Comparison of ENCODE assay signal across 10 mouse cellular contexts in genomic region chr7:84152821-84153220, GRCm38 (mm10). TPM values are rescaled to one million over a fixed set of nuclear protein-coding genes. Genes with fewer than 3 reads are reported as not detected.
DNase-seq lines count a peak whose midpoint lies in the region; ATAC-seq and TF ChIP-seq lines count a peak whose summit lies in the region.
"Had no signal": no experiment of that assay in that cellular context is flagged by ENCODE, and none has a peak within 500 bp of the region (broad histone marks: within the 10 kb centered on the region; RNA-seq: fewer than 3 reads in every experiment).

No protein-coding gene starts in this region.

- H3K4me1 ChIP-seq in heart, embryonic 14.5 days (ENCODE audit: control insufficient read depth in 2 of 2, insufficient read depth in 2 of 2, low read length in 2 of 2): peaks cover 5 to 22% of the 10 kb centered on the region in 2 experiments
- peaks cover 12% of the 10 kb centered on the region for H3K4me1 ChIP-seq in stomach, embryonic 14.5 days (ENCODE audit: control insufficient read depth, insufficient read depth, low read length)
- H3K4me1 ChIP-seq in stomach, postnatal 0 days (replicated peaks; ENCODE audit: control insufficient read depth, insufficient read depth): no peaks in the 10 kb centered on the region; the same call in 1 of the 2 replicates
- H3K4me1 ChIP-seq in limb, embryonic 12.5 days (replicated peaks): peaks cover 20% of the 10 kb centered on the region
- peaks cover 21% of the 10 kb centered on the region for H3K4me1 ChIP-seq in stomach, embryonic 16.5 days (ENCODE audit: control insufficient read depth, insufficient read depth, low read length)

- DNase-seq in heart, adult 8-10 months (ENCODE audit: low spot score): no peak
- DNase-seq in stomach, postnatal 0 days (ENCODE audit: low spot score): no peak
- no peak for DNase-seq in layer of hippocampus, adult 9-10 months (ENCODE audit: low spot score)
- no peak for DNase-seq in thymus, postnatal 0 days (ENCODE audit: low spot score)
- DNase-seq: layer of hippocampus, postnatal 36 days; thymus, adult 2 months had no signal

- H3K9me3 ChIP-seq in heart, embryonic 14.5 days (ENCODE audit: control insufficient read depth, low read length): no peaks in the 10 kb centered on the region
- H3K9me3 ChIP-seq in stomach, embryonic 14.5 days (ENCODE audit: control insufficient read depth, low read depth, low read length): no peaks in the 10 kb centered on the region
- H3K9me3 ChIP-seq in stomach, postnatal 0 days (ENCODE audit: control insufficient read depth, low read length): no peaks in the 10 kb centered on the region
- no peaks in the 10 kb centered on the region for H3K9me3 ChIP-seq in limb, embryonic 12.5 days
- no peaks in the 10 kb centered on the region for H3K9me3 ChIP-seq in stomach, embryonic 16.5 days (replicated peaks; ENCODE audit: control insufficient read depth, low read length)

- no peak for ATAC-seq in heart, embryonic 14.5 days (ENCODE audit: insufficient number of reproducible peaks, insufficient read depth, low FRiP score, low read depth)
- ATAC-seq in stomach, embryonic 14.5 days (ENCODE audit: insufficient number of reproducible peaks, insufficient read depth, low FRiP score, low read depth): no peak
- no peak for ATAC-seq in stomach, postnatal 0 days (ENCODE audit: low FRiP score, low TSS enrichment)
- ATAC-seq in limb, embryonic 12.5 days (ENCODE audit: insufficient number of reproducible peaks, insufficient read depth, low FRiP score, low TSS enrichment, low read depth): no peak
- ATAC-seq in stomach, embryonic 16.5 days (ENCODE audit: insufficient read depth, low FRiP score): no peak

- H3K4me2 ChIP-seq in heart, embryonic 14.5 days (ENCODE audit: low read length): peak overlapping the region; percentile 78
- peak overlapping the region; percentile 40; the same call in 1 of the 2 replicates for H3K4me2 ChIP-seq in stomach, embryonic 14.5 days (replicated peaks; ENCODE audit: low read depth, low read length)
- H3K4me2 ChIP-seq in stomach, postnatal 0 days (replicated peaks; ENCODE audit: low read depth): no peak overlapping the region
- peak overlapping the region; percentile 93; the same call in 1 of the 2 replicates for H3K4me2 ChIP-seq in limb, embryonic 12.5 days
- H3K4me2 ChIP-seq in stomach, embryonic 16.5 days (ENCODE audit: low read depth, low read length): peak overlapping the region; percentile 56; the same call in 1 of the 2 replicates

- no peak overlapping the region; a peak in 1 of 4 replicates for H3K4me3 ChIP-seq in heart, embryonic 14.5 days (ENCODE audit: control insufficient read depth in 1 of 2, insufficient read depth in 1 of 2, low read depth in 1 of 2, low read length in 2 of 2)
- no peak overlapping the region for H3K4me3 ChIP-seq in stomach, embryonic 14.5 days (ENCODE audit: low read depth, low read length)
- H3K4me3 ChIP-seq in stomach, postnatal 0 days (ENCODE audit: low read depth, low read length): no peak overlapping the region
- H3K4me3 ChIP-seq in limb, embryonic 12.5 days (replicated peaks): no peak overlapping the region
- H3K4me3 ChIP-seq in stomach, embryonic 16.5 days (replicated peaks; ENCODE audit: low read length): peak overlapping the region; percentile 65; the same call in 1 of the 2 replicates

- H3K27ac ChIP-seq in heart, embryonic 14.5 days (replicated peaks in 1 of 2; ENCODE audit: control insufficient read depth in 1 of 2, insufficient read depth in 1 of 2, low read depth in 2 of 2, low read length in 2 of 2): no peak overlapping the region
- H3K27ac ChIP-seq in stomach, embryonic 14.5 days (ENCODE audit: low read length): no peak overlapping the region
- H3K27ac ChIP-seq in stomach, postnatal 0 days (replicated peaks): no peak overlapping the region
- no peak overlapping the region for H3K27ac ChIP-seq in limb, embryonic 12.5 days
- H3K27ac ChIP-seq in stomach, embryonic 16.5 days (ENCODE audit: low read length): no peak overlapping the region

- no peak overlapping the region for H3K9ac ChIP-seq in heart, embryonic 14.5 days (ENCODE audit: low read length)
- H3K9ac ChIP-seq in stomach, embryonic 14.5 days (replicated peaks; ENCODE audit: low read depth, low read length): no peak overlapping the region
- no peak overlapping the region for H3K9ac ChIP-seq in stomach, postnatal 0 days (ENCODE audit: low read length)
- no peak overlapping the region for H3K9ac ChIP-seq in limb, embryonic 12.5 days (replicated peaks)
- no peak overlapping the region for H3K9ac ChIP-seq in stomach, embryonic 16.5 days (ENCODE audit: low read length)

- peaks cover 5% of the 10 kb centered on the region; the same call in 1 of the 2 replicates for H3K36me3 ChIP-seq in heart, embryonic 14.5 days (ENCODE audit: control insufficient read depth, insufficient read depth, low read length)
- no peaks in the 10 kb centered on the region for H3K36me3 ChIP-seq in stomach, embryonic 14.5 days (ENCODE audit: control insufficient read depth, insufficient read depth, low read length)
- H3K36me3 ChIP-seq in stomach, postnatal 0 days (ENCODE audit: control insufficient read depth, insufficient read depth, low read length): no peaks in the 10 kb centered on the region
- 0 out of 2 replicates have a peak, but pooled peaks cover 7% of the 10 kb centered on the region for H3K36me3 ChIP-seq in limb, embryonic 12.5 days
- H3K36me3 ChIP-seq in stomach, embryonic 16.5 days (ENCODE audit: control insufficient read depth, insufficient read depth, low read length): no peaks in the 10 kb centered on the region

- TF ChIP-seq CTCF in stomach, postnatal 0 days (IDR thresholded peaks at IDR 0.05; ENCODE audit: low read depth): no peak

- no peaks in the 10 kb centered on the region for H3K27me3 ChIP-seq in heart, embryonic 14.5 days (ENCODE audit: control insufficient read depth, insufficient read depth, low read length)
- H3K27me3 ChIP-seq in stomach, embryonic 14.5 days (ENCODE audit: control insufficient read depth, insufficient read depth, low read length): no peaks in the 10 kb centered on the region
- no peaks in the 10 kb centered on the region for H3K27me3 ChIP-seq in stomach, postnatal 0 days (ENCODE audit: control insufficient read depth, insufficient read depth, low read length)
- no peaks in the 10 kb centered on the region for H3K27me3 ChIP-seq in limb, embryonic 12.5 days
- H3K27me3 ChIP-seq in stomach, embryonic 16.5 days (ENCODE audit: control insufficient read depth, insufficient read depth, low read length): no peaks in the 10 kb centered on the region

- 61% methylated on average over 4 of the region's 4 CpGs for WGBS in heart, embryonic 14.5 days
- 75% methylated on average over 4 of the region's 4 CpGs for WGBS in stomach, embryonic 14.5 days
- WGBS in stomach, postnatal 0 days: 68% methylated on average over 4 of the region's 4 CpGs
- WGBS in limb, embryonic 12.5 days: 79% methylated on average over 4 of the region's 4 CpGs
- WGBS in stomach, embryonic 16.5 days: 76% methylated on average over 4 of the region's 4 CpGs

- TF ChIP-seq EP300 in stomach, postnatal 0 days (optimal IDR thresholded peaks at IDR 0.05): no peak

RNA-seq across cellular contexts. Expression of gene Abhd17c, which starts 1.1 kb away (rescaled TPM):
- 76.7 and 82.0 TPM in 2 replicates for polyA plus RNA-seq in heart, embryonic 14.5 days (2014; fragmentation: Nextera tagmentation; extraction: Ambion mirVana)
- total RNA-seq in heart, adult 8-10 months (2022): 10 to 100 TPM; 28.0 to 31.6 (median 28.8) TPM
- 13.5 and 14.3 TPM in 2 replicates for polyA plus RNA-seq in stomach, embryonic 14.5 days (2014; fragmentation: Nextera tagmentation; extraction: Ambion mirVana)
- polyA plus RNA-seq in stomach, postnatal 0 days (2015; fragmentation: Nextera tagmentation; extraction: Ambion mirVana): 59.7 and 60.9 TPM in 2 replicates
- polyA plus RNA-seq in limb, embryonic 12.5 days (2016; fragmentation: Nextera tagmentation; extraction: Ambion mirVana): 52.9 and 74.1 TPM in 2 replicates
- polyA plus RNA-seq in stomach, embryonic 16.5 days (2015; fragmentation: Nextera tagmentation; extraction: Ambion mirVana): 7.4 and 8.9 TPM in 2 replicates
- polyA plus RNA-seq in thymus, postnatal 0 days (2015; fragmentation: Nextera tagmentation; extraction: Ambion mirVana): 38.6 and 46.5 TPM in 2 replicates
